Mouse (Mus musculus) kidney, postnatal 0 days (tissue): ENCODE measurements around the gene Zfp428. TPM values are rescaled to one million over a fixed set of nuclear protein-coding genes. Genes with fewer than 3 reads are reported as not detected.

Source experiments
- ATAC-seq: fragments of 200-750 bp; cut with Nextera tagmentation; replicated peaks from 2 replicates; pipeline ENCODE4 v1.8.0; 2017; ENCODE audit warnings: low read depth, moderate number of reproducible peaks, moderate TSS enrichment, moderate library complexity; ENCODE audit not compliant: low FRiP score
- DNase-seq: peaks from one replicate; pipeline ENCODE4 v3.0.0-alpha.2; 2016; ENCODE audit warnings: low spot score
- H3K27ac ChIP-seq: fragments of 300-500 bp; sonication (generic); 2 replicates; pipeline ENCODE4 v1.5.1; 2014; ENCODE audit warnings: mild to moderate bottlenecking
- H3K27me3 ChIP-seq: fragments of 300-500 bp; sonication (generic); 2 replicates; pipeline ENCODE4 v1.6.1; 2014; ENCODE audit warnings: low read length, mixed read lengths; ENCODE audit not compliant: insufficient read depth
- H3K36me3 ChIP-seq: fragments of 300-500 bp; sonication (generic); 2 replicates; pipeline ENCODE4 v1.6.1; 2014; ENCODE audit warnings: low read length, mixed read lengths; ENCODE audit not compliant: insufficient read depth
- H3K4me1 ChIP-seq: fragments of 300-500 bp; sonication (generic); replicated peaks from 2 replicates; pipeline ENCODE4 v1.6.1; 2014; ENCODE audit warnings: antibody characterized with exemption, low read length, mixed read lengths; ENCODE audit not compliant: insufficient read depth
- H3K4me2 ChIP-seq: fragments of 300-500 bp; sonication (generic); 2 replicates; pipeline ENCODE4 v1.6.1; 2014; ENCODE audit warnings: mild to moderate bottlenecking, low read length, moderate library complexity, mixed read lengths
- H3K4me3 ChIP-seq: fragments of 300-500 bp; sonication (generic); replicated peaks from 2 replicates; pipeline ENCODE4 v1.5.1; 2014; ENCODE audit warnings: low read depth, low read length
- H3K9ac ChIP-seq: fragments of 300-500 bp; sonication (generic); 2 replicates; pipeline ENCODE4 v1.6.1; 2014; ENCODE audit warnings: low read depth, low read length
- H3K9me3 ChIP-seq: fragments of 300-500 bp; sonication (generic); replicated peaks from 2 replicates; pipeline ENCODE4 v1.6.1; 2016; ENCODE audit warnings: low read length, inconsistent platforms, mixed read lengths
- CTCF ChIP-seq: IDR thresholded peaks from 2 replicates; pipeline ENCODE4 v1.5.1; 2016; ENCODE audit warnings: antibody characterized with exemption, low read depth, mild to moderate bottlenecking, moderate library complexity
- WGBS: fragments of 180-500 bp; shearing (Covaris S2); extraction: QIAGEN DNeasy Blood & Tissue Kit; methylation state at CpG from one replicate; pipeline ENCODE4 v1.1.7; 2014; 5-methylcytosine and 5-hydroxymethylcytosine counted together
- polyA plus RNA-seq: library from polyadenylated mRNA; unstranded; fragments of >200 nt; fragmentation: Nextera tagmentation; extraction: Ambion mirVana; gene quantifications from 2 replicates; pipeline ENCODE4 v1.2.1, GENCODE M21; 2015

The Zfp428 gene
- polyA plus RNA-seq, 1 experiment from 2014 or later = 41.4 TPM

- Histone ChIP-seq H3K27ac (peak within 1 kb of the TSS; percentile 94), H3K4me3 (peak within 1 kb of the TSS; percentile 56), H3K4me1 (peaks cover 9% of the 10 kb centered on the region; the same call in 1 of the 2 replicates), H3K9ac (peak within 1 kb of the TSS; percentile 74), H3K36me3 (peaks cover 17% of the 10 kb centered on the region), H3K27me3 (no peaks in the 10 kb centered on the region), H3K9me3 (no peaks in the 10 kb centered on the region), H3K4me2 (peak within 1 kb of the TSS; percentile 90)
- no peak for TF ChIP-seq CTCF
- DNase-seq (peak; percentile 100), ATAC-seq (peak; percentile 93)
- WGBS = under 1% methylated on average over 44 of the region's 44 CpGs
Observed at GRCm38 (mm10) chr7:24530062-24530931, 23.5 kb downstream of the Zfp428 start, which contains the start of gene Irgq. Gene Irgq (plus strand): TSS chr7:24530689.

GRCm38 (mm10) chr7:24531211-24531971 is 24.6 kb downstream of the Zfp428 start:
- Histone ChIP-seq H3K9ac (peak overlapping the region; percentile 74), H3K4me3 (peak overlapping the region; percentile 56), H3K4me2 (peak overlapping the region; percentile 90), H3K27ac (peak overlapping the region; percentile 94), H3K27me3 (no peaks in the 10 kb centered on the region), H3K4me1 (peaks cover 9% of the 10 kb centered on the region; the same call in 1 of the 2 replicates), H3K9me3 (no peaks in the 10 kb centered on the region), H3K36me3 (peaks cover 17% of the 10 kb centered on the region)
- ATAC-seq (peak; percentile 55), DNase-seq (peak; percentile 92)
- WGBS = 2% methylated on average over 39 of the region's 43 CpGs
- peak; percentile 86 for TF ChIP-seq CTCF

- peaks cover 17% of the 10 kb centered on the region for H3K36me3 ChIP-seq
- WGBS = 80% methylated on average over 28 of the region's 28 CpGs
- no peak for ATAC-seq
- no peak overlapping the region for H3K4me3 ChIP-seq
- H3K4me1 ChIP-seq = peaks cover 17% of the 10 kb centered on the region
- no peaks in the 10 kb centered on the region for H3K27me3 ChIP-seq
- no peak overlapping the region for H3K27ac ChIP-seq
- no peak overlapping the region for H3K4me2 ChIP-seq
- TF ChIP-seq CTCF = no peak
- H3K9ac ChIP-seq = no peak overlapping the region
- no peak for DNase-seq
- no peaks in the 10 kb centered on the region for H3K9me3 ChIP-seq
Observed at GRCm38 (mm10) chr7:24533031-24533571, 26.3 kb downstream of the Zfp428 start.

GRCm38 (mm10) chr7:24533806-24534205 is 27.0 kb downstream of the Zfp428 start:
- Histone ChIP-seq H3K9me3 (no peaks in the 10 kb centered on the region), H3K4me1 (peaks cover 20% of the 10 kb centered on the region), H3K9ac (no peak overlapping the region), H3K27ac (no peak overlapping the region), H3K27me3 (no peaks in the 10 kb centered on the region), H3K36me3 (peaks cover 17% of the 10 kb centered on the region), H3K4me2 (peak overlapping the region; percentile 23), H3K4me3 (0 out of 2 replicates have a peak overlapping the region, but pooled peaks have one; percentile 5)
- no peak for DNase-seq
- 44% methylated on average over 42 of the region's 42 CpGs for whole genome bisulfite sequencing
- TF ChIP-seq CTCF = no peak
- no peak for ATAC-seq

- Histone ChIP-seq H3K27ac (no peak overlapping the region), H3K4me2 (peak overlapping the region; percentile 23; the same call in 1 of the 2 replicates), H3K36me3 (peaks cover 17% of the 10 kb centered on the region), H3K27me3 (no peaks in the 10 kb centered on the region), H3K9ac (no peak overlapping the region), H3K9me3 (no peaks in the 10 kb centered on the region), H3K4me1 (peaks cover 20% of the 10 kb centered on the region), H3K4me3 (0 out of 2 replicates have a peak overlapping the region, but pooled peaks have one; percentile 5)
- no peak for TF ChIP-seq CTCF
- ATAC-seq (no peak), DNase-seq (peak; percentile 15)
- 41% methylated on average over 19 of the region's 19 CpGs for WGBS
Observed at GRCm38 (mm10) chr7:24534301-24534700, 27.5 kb downstream of the Zfp428 start.

- no peak for TF ChIP-seq CTCF
- 33% methylated on average over 4 of the region's 4 CpGs for WGBS
- Histone ChIP-seq H3K4me2 (no peak overlapping the region), H3K27me3 (no peaks in the 10 kb centered on the region), H3K9me3 (no peaks in the 10 kb centered on the region), H3K4me3 (no peak overlapping the region), H3K4me1 (peaks cover 15% of the 10 kb centered on the region), H3K9ac (no peak overlapping the region), H3K27ac (peak overlapping the region; percentile 36; the same call in 1 of the 2 replicates), H3K36me3 (peaks cover 17% of the 10 kb centered on the region)
- ATAC-seq = peak; percentile 18; the same call in 1 of the 2 replicates
- DNase-seq = peak; percentile 63
Observed at GRCm38 (mm10) chr7:24537081-24537480, 30.3 kb downstream of the Zfp428 start.
